In genomic region chr10:21883587-21883986, GRCm38 (mm10) we compare ENCODE assay signal across 9 mouse cellular contexts. TPM values are rescaled to one million over a fixed set of nuclear protein-coding genes. Genes with fewer than 3 reads are reported as not detected.
DNase-seq lines count a peak whose midpoint lies in the region; ATAC-seq and TF ChIP-seq lines count a peak whose summit lies in the region.
"Had no signal": no experiment of that assay in that cellular context is flagged by ENCODE, and none has a peak within 500 bp of the region (broad histone marks: within the 10 kb centered on the region; RNA-seq: fewer than 3 reads in every experiment).

No protein-coding gene starts in this region.

- intact Hi-C loops in heart, adult 2 months (cut with DNase I) = no loop called here

- TF ChIP-seq EP300 in heart, adult 2 months (IDR thresholded peaks at IDR 0.05; ENCODE audit: insufficient read depth, low read depth, low read length) = no peak

- peaks cover 2% of the 10 kb centered on the region; the same call in 1 of the 2 replicates for H3K4me1 ChIP-seq in heart, adult 2 months (ENCODE audit: control insufficient read depth, insufficient read depth, low read length)
- H3K4me1 ChIP-seq in heart, embryonic 10.5 days = peaks cover 16% of the 10 kb centered on the region
- no peaks in the 10 kb centered on the region for H3K4me1 ChIP-seq in embryonic fibroblast, embryonic 13.5 days (ENCODE audit: control insufficient read depth, insufficient read depth, low read length)

- no peaks in the 10 kb centered on the region for H3K9me3 ChIP-seq in heart, embryonic 10.5 days

- H3K27ac ChIP-seq in heart, adult 2 months = no peak overlapping the region
- no peak overlapping the region for H3K27ac ChIP-seq in heart, embryonic 10.5 days
- H3K27ac ChIP-seq in embryonic fibroblast, embryonic 13.5 days (ENCODE audit: insufficient read depth, low read length) = no peak overlapping the region
- H3K27ac ChIP-seq: macrophage had no signal

- no peak for TF ChIP-seq POLR2A in heart, adult 2 months (IDR thresholded peaks at IDR 0.05; ENCODE audit: insufficient read depth, low read depth, low read length)
- 0 out of 2 replicates have a peak, but pooled peaks have one; percentile 24 for TF ChIP-seq POLR2A in embryonic fibroblast, embryonic 13.5 days (IDR thresholded peaks at IDR 0.05; ENCODE audit: low read depth, low read length)

- 0 out of 2 replicates have a peak overlapping the region, but pooled peaks have one; percentile 1 for H3K9ac ChIP-seq in heart, adult 2 months (ENCODE audit: low read depth, low read length)

- TF ChIP-seq CTCF in heart, adult 2 months (IDR thresholded peaks at IDR 0.05) = no peak
- no peak for TF ChIP-seq CTCF in embryonic fibroblast, embryonic 13.5 days (IDR thresholded peaks at IDR 0.05; ENCODE audit: borderline replicate concordance, insufficient read depth, low read length)

- WGBS in heart, adult 2 months = 20% methylated on average over 12 of the region's 12 CpGs
- 6% methylated on average over 12 of the region's 12 CpGs for WGBS in heart, embryonic 10.5 days

- H3K27me3 ChIP-seq in heart, adult 2 months (ENCODE audit: control insufficient read depth, insufficient read depth, low read length) = no peaks in the 10 kb centered on the region
- peaks cover 23% of the 10 kb centered on the region for H3K27me3 ChIP-seq in heart, embryonic 10.5 days (ENCODE audit: insufficient read depth, poor library complexity, severe bottlenecking)

- no peak overlapping the region for H3K4me3 ChIP-seq in heart, adult 2 months
- no peak overlapping the region for H3K4me3 ChIP-seq in heart, embryonic 10.5 days
- no peak overlapping the region for H3K4me3 ChIP-seq in embryonic fibroblast, embryonic 13.5 days (ENCODE audit: insufficient read depth, low read length)

- DNase-seq in heart, adult 2 months = no peak
- no peak for DNase-seq in heart, embryonic 10.5 days (ENCODE audit: low spot score)
- DNase-seq in ZHBTc4 (ENCODE audit: low read depth, low spot score) = peak; percentile 40
- DNase-seq in kidney, postnatal 25 days = peak; percentile 5 to 36
- DNase-seq in neural tube, embryonic 10.5 days (ENCODE audit: extremely low spot score, low spot score) = peak; percentile 62
- no peak for DNase-seq in gastrocnemius, adult 18-20 months (ENCODE audit: low spot score)

- H3K79me2 ChIP-seq in heart, adult 2 months (replicated peaks; ENCODE audit: control insufficient read depth, insufficient read depth, low read length) = no peaks in the 10 kb centered on the region

- H3K36me3 ChIP-seq in heart, adult 2 months (ENCODE audit: control insufficient read depth, insufficient read depth, low read length) = no peaks in the 10 kb centered on the region
- H3K36me3 ChIP-seq in heart, embryonic 10.5 days = no peaks in the 10 kb centered on the region

- no peak for ATAC-seq in granulocyte monocyte progenitor cell, adult 5-6 weeks (replicated peaks; ENCODE audit: poor library complexity, severe bottlenecking)

RNA-seq across cellular contexts. Expression of gene Sgk1, which starts 1.6 kb away (rescaled TPM):
- 10 to 100 TPM; 64.7 to 89.1 TPM for total RNA-seq in heart, adult 2 months (2021)
- 31.9 and 43.5 TPM in 2 replicates for polyA plus RNA-seq in heart, adult 2 months (2012; rRNA removed)
- polyA plus RNA-seq in heart, embryonic 10.5 days (2016; fragmentation: Nextera tagmentation; extraction: Ambion mirVana) = 20.5 and 22.8 TPM in 2 replicates
- 122 and 205 TPM in 2 replicates for polyA plus RNA-seq in embryonic fibroblast, embryonic 13.5 days (2011; ENCODE audit: insufficient read length, low read depth, missing spikeins)
- total RNA-seq in granulocyte monocyte progenitor cell, adult 5-6 weeks (2014; fragmentation: Nextera tagmentation) = 1.2 and 8.2 TPM in 2 replicates
- total RNA-seq in granulocyte monocyte progenitor cell, adult 5-6 weeks (2017) = 8.5 and 12.6 TPM in 2 replicates
- 100 to 1,000 TPM; 151 to 192 TPM for total RNA-seq in gastrocnemius, adult 18-20 months (2021)

Comparison
In these comparisons a context has a peak if more than half of its experiments do, and no peak if none do; other contexts are left out.
1. DNase-seq: peak in ZHBTc4 (single experiment), kidney, postnatal 25 days (2 of 2) and neural tube, embryonic 10.5 days (single experiment); none in heart, adult 2 months (0 of 2), heart, embryonic 10.5 days (single experiment) and gastrocnemius, adult 18-20 months (single experiment).
2. RNA of gene Sgk1, which starts 1.6 kb away (total RNA-seq): 151 to 192 TPM in gastrocnemius, adult 18-20 months and 64.7 to 89.1 TPM in heart, adult 2 months; 1.2 to 12.6 TPM in granulocyte monocyte progenitor cell, adult 5-6 weeks; every median in the first group is over 4 times any median in the second.